Mouse (Mus musculus) liver, embryonic 18 days (tissue): Measurements from ENCODE around the gene Gm4763. TPM values are rescaled to one million over a fixed set of nuclear protein-coding genes. Genes with fewer than 3 reads are reported as not detected.

Experiments used
- polyA plus RNA-seq: library from polyadenylated mRNA; depleted of rRNA; stranded (reverse); fragments of >200 nt; gene quantifications from 2 replicates; pipeline ENCODE4 v1.2.3, GENCODE M21; 2012; rRNA removed

The Gm4763 gene
- polyA plus RNA-seq: not detected in 2 replicates

DNA sequence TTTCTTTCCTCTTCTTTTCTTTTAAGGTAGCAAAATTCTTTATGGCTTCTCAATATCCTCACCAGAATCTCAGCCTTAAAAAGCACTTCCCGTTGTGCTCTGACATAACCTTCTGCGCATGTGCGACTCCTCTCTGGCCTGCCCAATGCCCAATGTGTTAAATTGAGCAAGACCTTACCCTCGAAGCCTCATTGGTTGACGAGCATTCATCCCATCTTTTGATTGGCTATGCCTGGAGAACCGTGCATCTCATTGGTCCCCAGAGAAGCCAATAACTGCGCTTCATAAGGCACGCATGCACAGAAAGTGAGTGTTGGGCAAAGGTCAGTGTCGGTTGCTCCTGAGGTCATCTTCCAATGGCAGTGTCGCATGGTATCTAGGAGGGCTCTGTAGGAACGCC lies at the start of gene Gm4763:
Gene Gm4763, minus strand, starts transcription at position 101 of the 400 bp plus-strand sequence.

GRCm38 (mm10) chr7:24760211-24760610 lies 33.5 kb upstream of the Gm4763 start, which contains the start of gene Cd177:
Cd177 (minus strand) TSS chr7:24760311.

GRCm38 (mm10) chr7:24708832-24709292 lies 17.8 kb downstream of the Gm4763 start, which contains the start of gene BC049730:
BC049730 (plus strand) TSS chr7:24709242.

GRCm38 (mm10) chr7:24676575-24676974 lies 50.1 kb downstream of the Gm4763 start, which contains the start of gene Tex101:
Tex101 (minus strand) TSS chr7:24676675.

Other genes starting within 250 kb of the Gm4763 start
- gene Cadm4, start 244.9 kb downstream of the Gm4763 start, polyA plus RNA-seq: 0.46 and 0.55 TPM in 2 replicates
- gene Zfp428, start 219.9 kb downstream of the Gm4763 start, polyA plus RNA-seq: 2.6 and 3.1 TPM in 2 replicates
- gene AC161166.1, start 214.5 kb downstream of the Gm4763 start, polyA plus RNA-seq: not detected in 2 replicates
- 2.9 and 3.0 TPM in 2 replicates for gene Irgq, start 196.2 kb downstream of the Gm4763 start, polyA plus RNA-seq
- gene Pinlyp, start 180.8 kb downstream of the Gm4763 start, polyA plus RNA-seq: 0.06 and 0.13 TPM in 2 replicates
- 18.1 and 22.4 TPM in 2 replicates for gene Xrcc1, start 180.6 kb downstream of the Gm4763 start, polyA plus RNA-seq
- 19.2 and 23.2 TPM in 2 replicates for gene Ethe1, start 139.4 kb downstream of the Gm4763 start, polyA plus RNA-seq
- gene Zfp575, start 139.3 kb downstream of the Gm4763 start, polyA plus RNA-seq: 0.02 and 0.05 TPM in 2 replicates
- 1.6 and 1.8 TPM in 2 replicates for gene Phldb3, start 116.1 kb downstream of the Gm4763 start, polyA plus RNA-seq
- gene Lypd3, start 90.4 kb downstream of the Gm4763 start, polyA plus RNA-seq: 0.01 and 0.02 TPM in 2 replicates
- gene Tex101, start 50.2 kb downstream of the Gm4763 start, polyA plus RNA-seq: not detected in 2 replicates
- gene BC049730, start 17.7 kb downstream of the Gm4763 start, polyA plus RNA-seq: not detected in 2 replicates
- 20.4 and 31.4 TPM in 2 replicates for gene Cd177, start 33.4 kb upstream of the Gm4763 start, polyA plus RNA-seq
- gene Ceacam10, start 50.3 kb upstream of the Gm4763 start, polyA plus RNA-seq: 7.0 and 7.4 TPM in 2 replicates
- 3.8 and 4.1 TPM in 2 replicates for gene Gm9844, start 135.3 kb upstream of the Gm4763 start, polyA plus RNA-seq
- not detected in 2 replicates for gene Lypd4, start 143.0 kb upstream of the Gm4763 start, polyA plus RNA-seq
- gene Dmrtc2, start 143.1 kb upstream of the Gm4763 start, polyA plus RNA-seq: not detected in 2 replicates
- gene Rps19, start 157.5 kb upstream of the Gm4763 start, polyA plus RNA-seq: 500 and 552 TPM in 2 replicates
- gene Cd79a, start 170.5 kb upstream of the Gm4763 start, polyA plus RNA-seq: 15.1 and 20.2 TPM in 2 replicates
- 42.5 and 57.9 TPM in 2 replicates for gene Arhgef1, start 176.0 kb upstream of the Gm4763 start, polyA plus RNA-seq
- not detected in 2 replicates for gene Gm4881, start 217.6 kb upstream of the Gm4763 start, polyA plus RNA-seq
- gene Rabac1, start 245.8 kb upstream of the Gm4763 start, polyA plus RNA-seq: 84.6 and 89.7 TPM in 2 replicates